Mouse (Mus musculus) c-Kit-positive CD71-positive TER-119-negative erythroid progenitor cells, embryonic 14.5 days (primary cell): Measurements from ENCODE around the gene Olfr146.

ENCODE experiments used
- DNase-seq: peaks from one replicate; pipeline ENCODE4 v3.0.0-alpha.2; 2013; ENCODE audit warnings: low read depth

Olfr146 gene

GRCm38 (mm10) chr9:39023277-39023676 is at the start of gene Olfr146:
Gene Olfr146, minus strand, starts transcription at chr9:39023377.
- DNase-seq: no peak

DNA sequence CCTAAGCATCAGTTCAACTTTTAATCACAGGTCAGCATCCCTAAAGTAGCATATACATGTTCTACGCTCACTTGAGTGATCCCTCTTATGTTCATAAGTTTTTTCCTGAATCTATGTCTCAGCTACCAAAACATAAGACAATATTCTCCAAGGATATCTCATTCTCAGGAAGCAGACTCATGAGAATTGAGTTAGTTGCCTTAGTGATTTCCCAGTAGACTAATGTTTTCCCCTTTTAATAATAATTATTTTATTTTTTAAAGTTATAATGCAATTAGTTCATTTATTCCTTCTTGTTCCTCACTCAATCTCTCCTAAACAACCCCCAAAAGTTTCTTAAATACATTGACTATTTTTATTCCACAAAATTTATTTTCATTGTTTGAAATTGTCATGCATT is 41.7 kb upstream of the Olfr146 start, which contains the start of gene Olfr937:
Olfr937 (minus strand) TSS at position 101 of the 400 bp plus-strand sequence.
- DNase-seq: no peak

- no peak for DNase-seq
Observed at GRCm38 (mm10) chr9:38999583-38999982, 23.6 kb downstream of the Olfr146 start, which contains the start of gene Olfr935. Gene Olfr935, minus strand, starts transcription at chr9:38999683.

- DNase-seq: no peak
Observed at GRCm38 (mm10) chr9:38988215-38988614, 35.0 kb downstream of the Olfr146 start, which contains the start of gene Olfr934. Gene Olfr934, minus strand, starts transcription at chr9:38988315.

GRCm38 (mm10) chr9:38972013-38972412 is 51.2 kb downstream of the Olfr146 start, which contains the start of gene Olfr933:
Gene Olfr933, plus strand, starts transcription at chr9:38972313.
- no peak for DNase-seq
